Mouse (Mus musculus) lung, adult 2 months (tissue): ENCODE data around the gene Gm20449. TPM values are rescaled to one million over a fixed set of nuclear protein-coding genes. Genes with fewer than 3 reads are reported as not detected.
A peak's percentile ranks its signal among the peaks of the same experiment; 100 is the strongest.

Source experiments
- DNase-seq: peaks from one replicate; pipeline ENCODE4 v3.0.0; 2022
- H3K4me1 ChIP-seq: fragments of 200-500 bp; 2 replicates; pipeline ENCODE4 v1.6.1; 2011; ENCODE audit warnings: low read length; ENCODE audit not compliant: control insufficient read depth, insufficient read depth
- H3K4me3 ChIP-seq: fragments of 200-500 bp; replicated peaks from 2 replicates; pipeline ENCODE3; 2011; ENCODE audit warnings: low read depth, mild to moderate bottlenecking, control low read depth, low read length; ENCODE audit errors: extremely low read depth
- CTCF ChIP-seq: fragments of 200-500 bp; IDR thresholded peaks from 2 replicates; pipeline ENCODE4 v1.5.1; 2011; ENCODE audit warnings: mild to moderate bottlenecking, low read length, control low read depth; ENCODE audit not compliant: insufficient read depth
- POLR2A ChIP-seq: fragments of 200-500 bp; IDR thresholded peaks from 2 replicates; pipeline ENCODE4 v1.6.1; 2011; ENCODE audit warnings: low read depth, mild to moderate bottlenecking, control low read depth, low read length, borderline replicate concordance; ENCODE audit errors: extremely low read depth
- WGBS: fragments of 180-500 bp; shearing (Covaris S2); methylation state at CpG from one replicate; pipeline ENCODE4 v1.1.7; 2018; 5-methylcytosine and 5-hydroxymethylcytosine counted together
- polyA plus RNA-seq: library from polyadenylated mRNA; depleted of rRNA; stranded (reverse); fragments of >200 nt; gene quantifications from 2 replicates; pipeline ENCODE4 v1.2.3, GENCODE M21; 2012; rRNA removed

Gene Gm20449
- polyA plus RNA-seq, 1 experiment: 0.02 TPM

GRCm38 (mm10) chr7:41394130-41394529 lies 105.1 kb downstream of the Gm20449 start:
- no peak for DNase-seq
- WGBS: 64% methylated on average over 4 of the region's 4 CpGs
- Histone ChIP-seq H3K4me1 (no peaks in the 10 kb centered on the region), H3K4me3 (no peak overlapping the region)
- no peak for TF ChIP-seq CTCF
- no peak for TF ChIP-seq POLR2A

- DNase-seq: peak; percentile 82
- no peaks in the 10 kb centered on the region for H3K4me1 ChIP-seq
- no peak for TF ChIP-seq CTCF
- 0 out of 2 replicates have a peak, but pooled peaks have one; percentile 39 for TF ChIP-seq POLR2A
- WGBS: under 1% methylated on average over 25 of the region's 25 CpGs
- H3K4me3 ChIP-seq: peak within 1 kb of the TSS; percentile 93
Observed at GRCm38 (mm10) chr7:41393048-41393971, 105.9 kb downstream of the Gm20449 start, which contains the start of gene AI987944. Gene AI987944 (minus strand): TSS chr7:41393379.

Other genes with a start within 250 kb of the Gm20449 start
- gene AI987944, start 106.0 kb downstream of the Gm20449 start, polyA plus RNA-seq: 2.1 and 3.5 TPM in 2 replicates
- 0.06 TPM in 2 replicates for gene Vmn2r57, start 50.7 kb downstream of the Gm20449 start, polyA plus RNA-seq
- 3.5 and 5.3 TPM in 2 replicates for gene AW146154, start 473 bp upstream of the Gm20449 start, polyA plus RNA-seq
- not detected in 2 replicates for gene Gm6871, start 74.2 kb upstream of the Gm20449 start, polyA plus RNA-seq
- gene 2610021A01Rik, start 99.8 kb upstream of the Gm20449 start, polyA plus RNA-seq: 1.8 and 4.3 TPM in 2 replicates
- gene Zfp788, start 133.8 kb upstream of the Gm20449 start, polyA plus RNA-seq: 1.1 and 1.5 TPM in 2 replicates